Mouse (Mus musculus) heart, adult 2 months (tissue): ENCODE measurements around the gene Katnb1. TPM values are rescaled to one million over a fixed set of nuclear protein-coding genes. Genes with fewer than 3 reads are reported as not detected.

Experiments
- DNase-seq, 2 experiments: peaks; one replicate each; pipeline ENCODE4 v3.0.0; 2021
- H3K27ac ChIP-seq: fragments of 200-600 bp; 2 replicates; pipeline ENCODE4 v1.8.1; 2022
- H3K27me3 ChIP-seq: fragments of 200-500 bp; 2 replicates; pipeline ENCODE4 v1.6.1; 2012; ENCODE audit warnings: mild to moderate bottlenecking, low read length, inconsistent platforms, mixed read lengths; ENCODE audit not compliant: control insufficient read depth, insufficient read depth
- H3K36me3 ChIP-seq: fragments of 200-500 bp; 2 replicates; pipeline ENCODE4 v1.6.1; 2012; ENCODE audit warnings: low read length, inconsistent platforms; ENCODE audit not compliant: control insufficient read depth, insufficient read depth
- H3K4me1 ChIP-seq: fragments of 200-500 bp; 2 replicates; pipeline ENCODE4 v1.6.1; 2011; ENCODE audit warnings: low read length; ENCODE audit not compliant: control insufficient read depth, insufficient read depth
- H3K4me3 ChIP-seq: fragments of 200-600 bp; 2 replicates; pipeline ENCODE4 v1.8.1; 2022
- H3K79me2 ChIP-seq: fragments of 200-500 bp; replicated peaks from 2 replicates; pipeline ENCODE4 v1.6.1; 2012; ENCODE audit warnings: mild to moderate bottlenecking, inconsistent platforms, low read length, moderate library complexity, mixed read lengths; ENCODE audit not compliant: control insufficient read depth, insufficient read depth
- H3K9ac ChIP-seq: fragments of 200-500 bp; 2 replicates; pipeline ENCODE4 v1.6.1; 2012; ENCODE audit warnings: low read depth, mild to moderate bottlenecking, control low read depth, inconsistent platforms, low read length, mixed read lengths
- CTCF ChIP-seq: fragments of 200-600 bp; IDR thresholded peaks from 2 replicates; pipeline ENCODE4 v1.8.1; 2022; ENCODE audit warnings: antibody characterized with exemption, mild to moderate bottlenecking, moderate library complexity
- EP300 ChIP-seq: fragments of 200-500 bp; IDR thresholded peaks from 2 replicates; pipeline ENCODE4 v1.6.1; 2011; ENCODE audit warnings: low read depth, low read length, control low read depth; ENCODE audit not compliant: insufficient read depth
- POLR2A ChIP-seq: fragments of 200-500 bp; IDR thresholded peaks from 2 replicates; pipeline ENCODE4 v1.6.1; 2011; ENCODE audit warnings: mild to moderate bottlenecking, low read depth, low read length, control low read depth; ENCODE audit not compliant: insufficient read depth
- WGBS: fragments of 180-500 bp; shearing (Covaris S2); methylation state at CpG from one replicate; pipeline ENCODE4 v1.1.7; 2018; 5-methylcytosine and 5-hydroxymethylcytosine counted together
- intact Hi-C: fragments of 180-260 bp; cut with DNase I; formaldehyde crosslinking; loops from one replicate; pipeline ENCODE4 v1.15.1; 2025
- polyA plus RNA-seq: library from polyadenylated mRNA; depleted of rRNA; stranded (reverse); fragments of >200 nt; gene quantifications from 2 replicates; pipeline ENCODE4 v1.2.3, GENCODE M21; 2012
- total RNA-seq, 2 experiments: library from RNA; stranded (reverse); gene quantifications; 2 replicates each; pipeline ENCODE4 v1.2.3; 2021

Katnb1 gene
- total and polyA plus RNA-seq, 3 experiments, result 4.5 to 9.1 (median 5.9) TPM

DNA sequence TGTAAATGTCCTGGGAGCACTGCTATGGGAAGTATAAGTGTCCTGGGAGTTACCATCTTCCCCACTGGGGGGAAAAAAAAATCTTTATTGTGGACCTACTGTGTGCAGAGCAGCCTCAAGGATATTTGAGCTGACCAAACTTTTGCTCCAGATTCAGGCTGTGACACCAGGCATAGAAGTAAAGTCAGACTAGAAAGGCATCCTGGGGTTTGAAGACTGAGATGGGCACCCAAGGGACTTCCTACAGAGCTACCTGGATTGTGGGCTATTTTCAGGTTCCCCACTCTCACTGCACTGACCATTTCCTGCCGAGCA is 58.0 kb downstream of the Katnb1 start:
- peaks cover 25% of the 10 kb centered on the region for H3K4me1 ChIP-seq
- no peak overlapping the region for H3K4me3 ChIP-seq
- H3K27me3 ChIP-seq, result no peaks in the 10 kb centered on the region
- H3K79me2 ChIP-seq, result peaks cover 4% of the 10 kb centered on the region; the same call in 1 of the 2 replicates
- DNase-seq, result no peak
- H3K36me3 ChIP-seq, result peaks cover 5% of the 10 kb centered on the region
- no peak for TF ChIP-seq EP300
- no peak for TF ChIP-seq CTCF
- no peak for TF ChIP-seq POLR2A
- intact Hi-C loops, result no loop called here
- 31% methylated on average over 1 of the region's 1 CpGs for WGBS
- H3K9ac ChIP-seq, result no peak overlapping the region
- peak overlapping the region; percentile 99 for H3K27ac ChIP-seq

- H3K27ac ChIP-seq, result peak overlapping the region; percentile 99
- H3K27me3 ChIP-seq, result no peaks in the 10 kb centered on the region
- peak overlapping the region; percentile 86 for H3K9ac ChIP-seq
- WGBS, result 26% methylated on average over 5 of the region's 5 CpGs
- DNase-seq, result peak; percentile 58 to 65
- peaks cover 5% of the 10 kb centered on the region for H3K36me3 ChIP-seq
- H3K79me2 ChIP-seq, result peaks cover 3% of the 10 kb centered on the region; the same call in 1 of the 2 replicates
- H3K4me1 ChIP-seq, result peaks cover 26% of the 10 kb centered on the region
- peak overlapping the region; percentile 36 for H3K4me3 ChIP-seq
- intact Hi-C loops, result loop anchor here (1.0 kb wide), 1 partner anchor 9 kb away; no protein-coding TSS in a partner anchor
- TF ChIP-seq EP300 (peak; percentile 86), POLR2A (peak; percentile 56; the same call in 1 of the 2 replicates), CTCF (no peak)
Measured at GRCm38 (mm10) chr8:95140555-95140954, 59.6 kb downstream of the Katnb1 start.

DNA sequence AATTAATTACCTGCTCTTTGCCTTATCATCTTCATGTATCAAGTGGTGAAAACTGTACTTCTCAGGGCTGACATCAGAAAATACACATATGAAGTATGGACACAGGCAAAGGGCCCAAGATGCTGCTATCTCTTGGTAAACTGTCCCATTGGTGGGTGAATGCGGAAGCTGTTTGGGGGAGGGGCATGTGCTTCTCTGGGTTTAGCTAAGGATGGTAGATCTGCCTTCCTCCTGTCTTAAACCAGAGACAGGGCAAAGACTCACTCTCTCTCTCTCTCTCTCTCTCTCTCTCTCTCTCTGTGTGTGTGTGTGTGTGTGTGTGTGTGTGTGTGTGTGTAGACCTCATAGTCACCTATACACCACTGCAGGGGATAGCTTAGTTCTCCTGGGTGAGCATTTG is 60.0 kb downstream of the Katnb1 start:
- H3K79me2 ChIP-seq, result peaks cover 3% of the 10 kb centered on the region; the same call in 1 of the 2 replicates
- intact Hi-C loops, result no loop called here

DNA sequence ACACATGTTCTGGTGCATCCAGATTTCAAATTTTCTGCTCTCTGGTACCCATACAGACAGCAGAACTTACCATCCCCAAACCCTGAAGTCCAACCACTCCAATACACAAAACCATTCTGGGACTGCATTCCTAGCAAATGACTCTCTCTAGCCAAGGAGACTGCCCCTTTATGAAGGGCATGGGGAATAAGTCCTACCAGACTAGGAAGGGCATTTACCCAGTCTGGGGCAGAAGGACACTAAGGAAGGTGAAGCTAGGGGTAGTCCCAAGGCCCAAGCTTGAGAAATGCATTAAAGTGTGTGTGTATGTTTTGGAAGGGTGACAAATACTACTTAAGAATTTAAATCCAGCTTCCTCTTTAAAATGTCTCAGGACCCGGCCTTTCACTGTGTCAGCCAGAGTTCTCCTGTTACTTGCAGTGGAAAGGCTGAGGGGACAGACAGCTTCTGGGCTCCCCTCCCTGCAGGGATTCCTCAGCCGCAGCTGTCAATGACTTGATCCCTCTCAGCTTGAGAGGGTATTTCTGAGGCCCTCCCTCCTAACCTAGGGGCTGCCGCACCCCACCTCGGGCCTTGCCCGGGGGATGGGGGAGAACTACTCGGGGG is 60.6 kb downstream of the Katnb1 start:
- peaks cover 26% of the 10 kb centered on the region for H3K4me1 ChIP-seq
- peak in 1 of 2 experiments; percentile 26 for DNase-seq

More for the DNA sequence above, 60.0 kb downstream of the Katnb1 start:
- Histone ChIP-seq H3K36me3 (peaks cover 5% of the 10 kb centered on the region), H3K4me3 (peak overlapping the region; percentile 99), H3K9ac (peak overlapping the region; percentile 86), H3K4me1 (peaks cover 26% of the 10 kb centered on the region), H3K27me3 (no peaks in the 10 kb centered on the region), H3K27ac (peak overlapping the region; percentile 99)
- TF ChIP-seq POLR2A, result no peak
- no peak for TF ChIP-seq EP300
- TF ChIP-seq CTCF, result no peak
- peak in 1 of 2 experiments; percentile 45 for DNase-seq
- WGBS, result 46% methylated on average over 1 of the region's 1 CpGs

DNA sequence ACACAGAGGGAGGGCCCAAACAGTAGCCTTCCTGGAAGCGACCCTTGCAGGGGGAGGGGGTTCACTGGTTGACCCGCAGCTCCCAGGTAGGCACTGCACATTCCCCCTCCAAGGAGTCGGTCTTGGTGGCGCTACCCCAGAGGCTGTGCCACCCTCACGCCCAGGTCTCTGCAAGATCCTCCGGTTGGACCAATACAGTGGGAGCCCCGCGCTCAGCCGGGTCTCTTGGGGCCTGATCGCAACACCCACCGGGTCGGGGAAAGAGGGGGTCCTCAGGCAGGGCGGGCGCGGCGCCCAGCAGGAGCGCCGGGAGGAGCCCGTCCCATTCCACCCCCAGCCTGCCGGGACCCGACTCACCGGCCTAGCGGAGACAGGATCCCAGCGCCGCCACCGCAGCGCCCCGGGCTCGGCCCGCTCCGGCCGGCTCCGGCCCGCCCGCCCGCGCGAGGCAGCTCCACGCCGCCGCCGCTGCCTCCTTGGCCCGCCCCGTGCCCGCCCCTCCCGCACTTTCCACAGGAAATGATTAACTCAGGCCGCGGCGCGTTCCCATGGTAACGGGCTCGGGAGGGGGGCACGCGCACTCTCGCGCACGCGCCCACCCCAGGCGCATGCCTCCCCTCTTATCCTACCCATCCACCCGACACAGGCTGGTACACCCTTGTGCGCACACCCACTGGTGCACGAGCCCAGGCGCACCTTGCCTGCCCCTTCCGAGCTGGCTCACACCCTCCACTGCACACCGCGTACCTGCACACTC is 61.3 kb downstream of the Katnb1 start:
- under 1% methylated on average over 57 of the region's 66 CpGs for WGBS
- intact Hi-C loops, result no loop called here
- peaks cover 24% of the 10 kb centered on the region for H3K4me1 ChIP-seq

More for the DNA sequence above, 60.6 kb downstream of the Katnb1 start:
- peak overlapping the region; percentile 86 for H3K9ac ChIP-seq
- H3K36me3 ChIP-seq, result peaks cover 5% of the 10 kb centered on the region
- intact Hi-C loops, result no loop called here
- H3K27ac ChIP-seq, result peak overlapping the region; percentile 99
- peaks cover 3% of the 10 kb centered on the region; the same call in 1 of the 2 replicates for H3K79me2 ChIP-seq
- whole genome bisulfite sequencing, result 0% methylated on average over 6 of the region's 6 CpGs
- TF ChIP-seq CTCF, result no peak
- peak; percentile 22; the same call in 1 of the 2 replicates for TF ChIP-seq POLR2A
- peak overlapping the region; percentile 99 for H3K4me3 ChIP-seq
- no peaks in the 10 kb centered on the region for H3K27me3 ChIP-seq

More for the DNA sequence above, 61.3 kb downstream of the Katnb1 start:
- TF ChIP-seq POLR2A (no peak), EP300 (0 out of 2 replicates have a peak, but pooled peaks have one; percentile 24), CTCF (no peak)
- Histone ChIP-seq H3K27ac (peak overlapping the region; percentile 99), H3K4me3 (peak overlapping the region; percentile 99), H3K36me3 (peaks cover 5% of the 10 kb centered on the region), H3K79me2 (no peaks in the 10 kb centered on the region; the same call in 1 of the 2 replicates), H3K27me3 (no peaks in the 10 kb centered on the region), H3K9ac (peak overlapping the region; percentile 86)
- peak; percentile 86 to 87 for DNase-seq
